Mouse (Mus musculus): ENCODE results near the gene Ttc23l. TPM values are rescaled to one million over a fixed set of nuclear protein-coding genes. Genes with fewer than 3 reads are reported as not detected.
"Not testable (repeated sequence)": the region's sequence is repeated elsewhere in the genome, so short reads cannot be mapped to it uniquely, and the experiment has no call there.

Gene Ttc23l
- polyA plus RNA-seq, 1 experiment from 2014 or later = not detected

DNA sequence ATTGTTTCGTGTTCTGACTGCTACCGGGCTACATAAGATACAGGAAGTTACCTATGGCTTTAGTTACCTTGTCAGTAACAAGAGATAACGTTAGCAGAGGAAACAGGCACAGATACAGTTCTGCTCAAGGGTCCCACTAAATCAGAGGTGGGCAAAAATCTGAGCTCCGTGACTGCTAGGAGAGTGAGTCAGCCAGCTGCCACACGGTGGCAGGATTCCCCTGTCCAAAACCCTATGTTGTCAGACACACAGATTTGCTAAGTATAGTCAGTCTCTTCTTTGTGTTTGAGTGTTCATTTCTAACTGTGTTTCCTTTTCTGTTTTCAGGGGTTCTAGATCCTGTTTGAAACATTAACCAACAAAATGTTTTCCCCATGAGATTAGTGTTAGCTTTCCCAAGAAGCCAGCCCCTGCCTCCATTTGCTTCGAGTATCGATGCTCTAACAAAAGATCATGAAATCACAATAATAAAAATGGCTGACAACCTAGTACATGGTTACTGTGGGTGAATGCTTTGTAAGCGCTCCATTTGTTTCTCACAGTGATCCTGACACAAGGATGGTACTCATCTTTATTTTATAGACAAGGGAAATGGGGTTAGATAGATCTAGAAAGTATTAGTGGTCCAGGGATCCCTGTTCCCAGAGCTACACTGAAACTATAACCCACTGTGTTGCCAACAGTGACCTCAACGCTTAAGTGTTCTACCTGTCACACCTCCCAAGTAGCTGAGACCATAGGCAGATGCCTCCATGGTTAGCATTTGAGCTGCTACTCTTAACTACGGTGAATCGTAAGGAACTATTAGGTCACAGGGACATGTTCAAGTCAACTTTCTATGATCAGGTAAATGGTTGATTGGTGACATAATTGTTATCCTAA lies 57.4 kb downstream of the Ttc23l start:
- Histone ChIP-seq H3K9ac (no peak overlapping the region), H3K9me3 (no peaks in the 10 kb centered on the region), H3K27ac (replicated peaks) (no peak overlapping the region), H3K4me3 (no peak overlapping the region), H3K4me1 (replicated peaks) (no peaks in the 10 kb centered on the region), H3K36me3 (peaks cover 4% of the 10 kb centered on the region; the same call in 1 of the 2 replicates), H3K27me3 (no peaks in the 10 kb centered on the region), H3K4me2 (no peak overlapping the region)
- peak; percentile 89 for ATAC-seq (ENCODE audit: low read depth)
- WGBS = 58% methylated on average over 11 of the region's 11 CpGs

DNA sequence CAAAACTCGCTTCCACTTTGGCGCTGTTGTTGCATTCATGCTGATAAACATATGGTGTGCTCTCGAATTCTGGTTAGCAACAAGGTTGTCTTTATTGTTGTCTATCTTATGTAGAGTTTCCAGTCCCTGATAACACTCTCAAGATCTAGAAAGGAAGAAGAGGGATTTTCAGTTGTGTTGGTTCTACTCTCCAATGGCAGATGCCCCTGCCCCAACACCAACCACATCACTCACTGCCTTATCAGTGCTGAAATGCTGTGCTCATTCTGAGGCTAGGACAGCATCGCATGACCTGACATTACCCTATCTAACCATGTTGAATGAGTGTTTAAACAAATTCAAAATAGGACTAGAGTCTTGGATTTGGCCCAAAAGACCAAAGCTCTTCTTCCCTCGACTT lies 58.4 kb downstream of the Ttc23l start:
- 83% methylated on average over 5 of the region's 5 CpGs for WGBS

DNA sequence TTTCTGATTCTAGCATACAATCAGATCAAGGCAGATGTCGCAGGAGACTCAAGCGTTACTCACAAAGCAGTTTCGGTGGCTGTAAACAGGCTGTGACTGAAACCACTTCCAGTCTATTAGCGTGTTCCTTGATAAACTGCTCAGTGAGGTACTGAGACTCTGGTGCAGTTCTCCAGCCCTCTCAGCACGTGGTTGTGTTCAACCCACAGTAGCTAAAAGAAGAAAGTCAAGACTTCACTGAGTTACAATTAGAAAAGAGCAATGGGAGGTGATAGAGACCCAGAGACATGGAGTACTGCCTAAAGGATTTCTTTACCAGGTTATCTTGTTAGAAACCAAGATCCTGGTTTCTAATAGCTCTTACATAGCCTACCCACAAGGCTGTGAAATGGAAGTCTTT lies 58.9 kb downstream of the Ttc23l start:
- ATAC-seq (ENCODE audit: low read depth) = no peak
- H3K4me2 ChIP-seq = no peak overlapping the region
- peaks cover 7% of the 10 kb centered on the region; the same call in 1 of the 2 replicates for H3K36me3 ChIP-seq
- no peaks in the 10 kb centered on the region for H3K27me3 ChIP-seq
- H3K9ac ChIP-seq = no peak overlapping the region
- 81% methylated on average over 5 of the region's 5 CpGs for WGBS
- no peaks in the 10 kb centered on the region for H3K4me1 ChIP-seq (replicated peaks)
- no peak overlapping the region for H3K27ac ChIP-seq (replicated peaks)
- no peak overlapping the region for H3K4me3 ChIP-seq
- no peaks in the 10 kb centered on the region for H3K9me3 ChIP-seq

More for the DNA sequence above, 58.4 kb downstream of the Ttc23l start:
- Histone ChIP-seq H3K27me3 (no peaks in the 10 kb centered on the region), H3K4me3 (no peak overlapping the region), H3K9me3 (no peaks in the 10 kb centered on the region), H3K4me2 (no peak overlapping the region), H3K4me1 (replicated peaks) (no peaks in the 10 kb centered on the region), H3K27ac (replicated peaks) (no peak overlapping the region), H3K36me3 (peaks cover 7% of the 10 kb centered on the region; the same call in 1 of the 2 replicates), H3K9ac (no peak overlapping the region)
- no peak for ATAC-seq (ENCODE audit: low read depth)

DNA sequence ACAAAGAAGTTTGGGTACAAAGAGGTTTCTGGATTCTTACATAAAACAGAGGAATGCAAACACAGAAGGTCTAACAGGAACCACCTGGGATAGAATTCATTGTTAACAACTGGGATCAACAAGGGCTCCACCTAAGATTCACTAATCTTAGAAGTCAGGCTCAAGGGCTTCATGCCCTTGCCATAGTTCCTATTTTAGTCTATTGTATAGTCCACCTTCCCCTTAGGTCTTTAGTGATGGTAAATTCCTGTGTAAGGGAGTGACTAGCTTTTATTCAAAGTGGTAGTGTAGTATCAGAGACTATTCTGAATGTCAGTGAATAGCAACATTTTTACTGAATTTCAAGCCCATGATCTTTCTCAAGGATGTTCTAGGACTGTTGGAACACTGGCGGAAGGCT lies 61.8 kb downstream of the Ttc23l start:
- not testable (repeated sequence) for H3K9ac ChIP-seq; ATAC-seq (ENCODE audit: low read depth); H3K4me3 ChIP-seq; H3K27ac ChIP-seq (replicated peaks); H3K4me2 ChIP-seq; H3K9me3 ChIP-seq; H3K27me3 ChIP-seq; H3K4me1 ChIP-seq (replicated peaks)
- WGBS = 100% methylated on average over 1 of the region's 1 CpGs
- peaks cover 31% of the 10 kb centered on the region for H3K36me3 ChIP-seq

DNA sequence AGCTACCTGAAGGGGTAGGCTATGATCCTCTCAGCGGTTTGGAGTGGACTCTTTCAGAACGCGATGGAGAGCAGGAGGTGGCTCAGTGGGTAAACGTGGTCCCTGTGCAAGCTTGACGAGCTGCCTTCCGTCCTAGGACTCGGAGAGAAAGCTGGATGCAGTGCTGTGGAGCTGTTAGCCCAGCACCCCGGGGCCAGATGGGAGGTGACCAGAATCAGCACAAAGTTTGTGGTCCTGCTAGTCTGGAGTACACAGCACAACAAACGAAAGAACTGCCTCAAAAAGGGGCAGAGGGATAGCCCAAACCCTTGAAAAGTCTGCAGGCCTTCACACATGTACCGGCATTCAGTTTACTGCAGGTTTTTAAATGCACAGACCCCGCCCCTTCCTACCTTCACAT lies 62.5 kb downstream of the Ttc23l start:
- Histone ChIP-seq H3K27me3 (no peaks in the 10 kb centered on the region), H3K9ac (no peak overlapping the region), H3K9me3 (no peaks in the 10 kb centered on the region), H3K27ac (replicated peaks) (no peak overlapping the region), H3K4me1 (replicated peaks) (no peaks in the 10 kb centered on the region), H3K4me2 (no peak overlapping the region), H3K36me3 (peaks cover 31% of the 10 kb centered on the region), H3K4me3 (no peak overlapping the region)
- WGBS = 94% methylated on average over 11 of the region's 11 CpGs
- no peak for ATAC-seq (ENCODE audit: low read depth)

DNA sequence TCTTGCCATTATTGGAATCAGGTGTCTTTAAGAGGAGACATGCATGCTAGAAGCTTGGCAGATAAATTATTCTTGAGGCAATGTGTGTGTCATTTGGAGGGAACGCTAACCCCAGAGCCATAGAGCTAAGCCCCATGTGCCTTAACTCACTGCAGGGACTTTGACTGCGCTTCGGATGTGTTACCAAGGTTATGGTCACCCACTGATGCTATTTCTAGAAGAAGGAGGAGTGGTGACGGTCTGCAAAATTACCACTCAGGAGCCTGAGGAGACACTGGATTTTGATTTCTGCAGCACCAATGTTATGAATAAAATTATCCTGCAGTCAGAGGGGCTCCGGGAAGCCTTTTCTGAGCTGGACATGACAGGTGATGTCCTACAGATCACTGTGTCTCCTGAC lies 68.4 kb downstream of the Ttc23l start:
- no peak overlapping the region for H3K27ac ChIP-seq (replicated peaks)
- peaks cover 14% of the 10 kb centered on the region for H3K4me1 ChIP-seq (replicated peaks)
- H3K9ac ChIP-seq = no peak overlapping the region
- WGBS = 86% methylated on average over 5 of the region's 5 CpGs
- no peak overlapping the region for H3K4me2 ChIP-seq
- no peaks in the 10 kb centered on the region for H3K9me3 ChIP-seq
- H3K4me3 ChIP-seq = no peak overlapping the region
- peaks cover 41% of the 10 kb centered on the region for H3K36me3 ChIP-seq
- H3K27me3 ChIP-seq = no peaks in the 10 kb centered on the region
- ATAC-seq (ENCODE audit: low read depth) = no peak

DNA sequence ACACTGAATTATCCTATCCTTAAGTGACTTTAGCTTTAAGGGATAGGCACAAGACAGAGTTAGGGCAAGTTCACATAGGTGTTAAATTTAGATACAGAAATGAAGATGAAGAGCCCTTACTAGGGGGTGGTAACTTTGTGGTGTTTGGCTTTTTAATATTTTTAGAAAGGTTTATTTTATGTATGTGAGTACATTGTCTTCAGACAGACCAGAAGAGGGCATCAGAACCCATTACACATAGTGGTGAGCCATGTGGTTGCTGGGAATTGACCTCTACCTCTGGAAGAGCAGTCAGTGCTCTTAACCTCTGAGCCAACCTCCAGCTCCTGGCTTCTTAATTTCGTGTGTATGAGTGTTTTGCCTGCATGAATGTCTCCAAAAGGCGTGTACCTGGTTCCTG lies 71.2 kb downstream of the Ttc23l start:
- Histone ChIP-seq H3K36me3 (peaks cover 30% of the 10 kb centered on the region), H3K4me3 (peak overlapping the region; percentile 83), H3K9ac (peak overlapping the region; percentile 81; the same call in 1 of the 2 replicates), H3K9me3 (no peaks in the 10 kb centered on the region), H3K4me2 (peak overlapping the region; percentile 86), H3K27ac (replicated peaks) (no peak overlapping the region), H3K27me3 (no peaks in the 10 kb centered on the region), H3K4me1 (replicated peaks) (peaks cover 25% of the 10 kb centered on the region)
- WGBS = 68% methylated on average over 2 of the region's 2 CpGs
- ATAC-seq (ENCODE audit: low read depth) = no peak

DNA sequence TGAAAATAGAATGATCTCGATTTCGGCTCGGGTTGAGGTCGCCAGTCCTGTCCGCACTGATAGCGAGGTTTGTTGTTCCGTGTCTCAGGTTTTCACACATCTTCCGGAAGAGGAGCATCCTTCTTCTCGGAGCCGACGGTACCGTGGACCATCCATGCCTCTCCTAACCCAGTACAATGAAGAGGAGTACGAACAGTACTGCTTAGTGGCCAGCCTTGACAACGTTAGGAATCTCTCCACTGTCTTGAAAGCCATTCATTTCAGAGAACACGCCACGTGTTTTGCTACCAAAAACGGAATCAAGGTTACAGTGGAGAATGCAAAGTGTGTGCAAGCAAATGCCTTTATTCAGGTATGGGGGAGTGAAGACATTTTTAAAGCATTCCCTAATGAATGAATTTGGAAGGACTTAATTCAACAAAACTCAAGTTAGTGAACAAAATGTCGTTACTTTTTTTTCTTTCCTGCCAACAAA lies 72.1 kb downstream of the Ttc23l start:
- no peaks in the 10 kb centered on the region for H3K9me3 ChIP-seq
- H3K27ac ChIP-seq (replicated peaks) = peak overlapping the region; percentile 83
- H3K4me1 ChIP-seq (replicated peaks) = peaks cover 25% of the 10 kb centered on the region
- peaks cover 31% of the 10 kb centered on the region for H3K36me3 ChIP-seq
- H3K9ac ChIP-seq = peak overlapping the region; percentile 81
- H3K27me3 ChIP-seq = no peaks in the 10 kb centered on the region
- H3K4me3 ChIP-seq = peak overlapping the region; percentile 83
- peak; percentile 77 for ATAC-seq (ENCODE audit: low read depth)
- 1% methylated on average over 18 of the region's 18 CpGs for WGBS
- H3K4me2 ChIP-seq = peak overlapping the region; percentile 86

DNA sequence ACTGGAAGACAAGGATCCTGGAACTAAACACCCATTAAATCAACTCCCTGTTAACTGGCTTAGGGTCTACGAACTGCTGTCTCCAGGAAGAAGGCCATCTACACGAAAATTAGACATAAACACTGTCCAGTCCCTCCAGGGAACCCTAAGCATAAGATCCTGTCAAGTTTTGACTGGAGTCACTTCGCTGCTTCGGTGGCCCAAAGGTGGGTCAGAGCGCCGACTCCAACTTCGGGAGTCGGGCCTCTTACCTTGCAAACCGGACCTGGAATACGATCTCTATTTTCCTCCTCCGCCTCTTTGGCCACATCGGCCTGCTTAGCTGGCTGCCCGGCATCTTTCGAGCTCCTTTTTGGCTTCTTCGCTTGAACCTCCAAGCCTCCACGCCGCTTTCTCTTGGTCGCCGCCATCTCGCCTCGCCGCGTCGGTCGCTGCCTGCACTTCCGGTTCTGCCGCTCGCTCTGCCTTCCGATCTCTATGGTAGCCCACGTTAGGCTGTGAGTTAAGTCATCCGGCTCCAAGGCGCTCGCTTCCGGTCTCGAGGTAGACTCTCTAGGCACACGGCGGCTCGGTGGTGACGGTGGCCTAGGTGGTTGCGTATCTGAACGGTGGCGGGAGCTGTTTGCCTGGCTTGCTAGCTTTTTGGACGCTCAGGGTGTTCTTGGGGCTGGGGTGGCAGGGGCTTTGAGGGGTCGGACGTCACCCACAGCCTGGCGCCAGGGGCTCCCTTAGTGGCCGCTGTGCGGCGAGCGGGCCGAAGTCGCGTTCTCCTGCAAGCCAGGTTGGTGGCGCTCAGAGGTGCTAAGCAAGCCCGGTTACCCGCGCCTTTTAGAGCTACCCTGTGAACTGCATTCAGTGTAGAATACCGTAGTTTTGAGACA lies 72.7 kb downstream of the Ttc23l start, which contains the start of the genes Brix1 and Rad1:
TSS of gene Brix1 (minus strand) at position 464 of the 881 bp plus-strand sequence.
TSS of gene Rad1 (plus strand) at position 535 of the 881 bp plus-strand sequence.
- Histone ChIP-seq H3K36me3 (peaks cover 34% of the 10 kb centered on the region), H3K9ac (peak within 1 kb of the TSS; percentile 86), H3K27ac (replicated peaks) (peak within 1 kb of the TSS; percentile 83), H3K27me3 (no peaks in the 10 kb centered on the region), H3K4me1 (replicated peaks) (peaks cover 25% of the 10 kb centered on the region), H3K4me2 (peak within 1 kb of the TSS; percentile 86), H3K9me3 (no peaks in the 10 kb centered on the region), H3K4me3 (peak within 1 kb of the TSS; percentile 83)
- peak; percentile 100 for ATAC-seq (ENCODE audit: low read depth)
- WGBS = under 1% methylated on average over 58 of the region's 58 CpGs

DNA sequence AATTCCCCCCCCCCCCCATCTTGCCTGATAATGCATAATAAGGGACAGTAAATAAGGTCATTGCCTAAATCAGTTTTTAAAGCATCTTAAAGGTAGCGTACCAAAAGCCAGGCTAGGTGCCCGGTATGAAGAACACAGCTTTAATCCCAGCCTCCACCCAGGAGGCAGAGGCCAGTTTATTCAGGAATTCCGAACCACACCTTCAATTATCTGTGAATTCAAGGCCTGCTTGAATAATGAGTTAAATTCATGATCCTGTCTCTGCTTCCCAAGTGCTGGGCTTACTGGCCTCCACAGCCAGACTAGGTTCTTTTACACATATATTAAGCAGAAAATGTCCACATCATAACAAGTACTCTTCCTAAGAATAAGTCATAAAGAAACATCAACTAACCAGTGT lies 87.5 kb downstream of the Ttc23l start:
- H3K27me3 ChIP-seq = no peaks in the 10 kb centered on the region
- ATAC-seq (ENCODE audit: low read depth) = peak; percentile 44
- 19% methylated on average over 3 of the region's 3 CpGs for WGBS

DNA sequence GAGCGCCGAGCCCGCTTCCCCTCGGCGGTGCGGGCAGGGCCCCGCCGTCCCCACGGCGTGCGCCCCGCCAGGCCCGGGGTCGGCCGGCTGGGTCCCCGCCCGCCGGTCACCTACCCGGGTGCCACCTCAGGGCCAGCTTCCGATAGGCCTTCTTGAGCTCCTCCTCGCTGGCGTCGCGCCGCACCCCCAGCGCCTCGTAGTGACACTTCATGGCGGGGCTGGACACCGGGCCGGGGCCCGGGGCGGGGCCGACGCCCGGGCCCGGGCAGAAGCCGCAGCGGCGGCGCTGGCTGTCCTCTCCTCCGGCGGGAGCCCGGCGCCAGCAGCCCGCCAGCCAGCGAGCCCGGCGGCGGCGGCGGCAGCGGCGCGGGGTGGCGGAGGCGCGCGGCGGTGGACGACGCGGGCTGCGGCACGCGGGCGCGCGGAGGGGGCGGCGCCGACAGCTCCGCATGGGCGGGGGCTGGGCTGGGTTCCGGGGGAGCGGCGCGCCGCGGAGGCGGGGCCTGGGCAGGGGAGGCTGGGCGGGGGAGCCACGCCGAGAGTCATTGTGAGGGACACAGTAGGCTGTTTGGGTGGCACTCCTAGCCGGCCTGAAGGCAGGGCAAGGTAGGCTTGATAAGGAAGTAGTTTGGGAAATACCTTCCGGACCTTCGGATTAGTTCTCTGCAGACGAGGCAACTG lies 88.2 kb downstream of the Ttc23l start, which contains the start of gene Dnajc21:
TSS of gene Dnajc21 (minus strand) at position 366 of the 681 bp plus-strand sequence.
- Histone ChIP-seq H3K4me1 (replicated peaks) (peaks cover 24% of the 10 kb centered on the region), H3K4me2 (peak within 1 kb of the TSS; percentile 88), H3K27ac (replicated peaks) (peak within 1 kb of the TSS; percentile 88), H3K4me3 (peak within 1 kb of the TSS; percentile 87), H3K27me3 (no peaks in the 10 kb centered on the region), H3K36me3 (peaks cover 2% of the 10 kb centered on the region), H3K9ac (peak within 1 kb of the TSS; percentile 91), H3K9me3 (no peaks in the 10 kb centered on the region)
- WGBS = under 1% methylated on average over 58 of the region's 87 CpGs
- ATAC-seq (ENCODE audit: low read depth) = peak; percentile 98

More for the DNA sequence above, 87.5 kb downstream of the Ttc23l start:
- H3K9me3 ChIP-seq = no peaks in the 10 kb centered on the region
- H3K4me1 ChIP-seq (replicated peaks) = peaks cover 24% of the 10 kb centered on the region
- H3K36me3 ChIP-seq = peaks cover 9% of the 10 kb centered on the region
- peak overlapping the region; percentile 91 for H3K9ac ChIP-seq
- H3K27ac ChIP-seq (replicated peaks) = no peak overlapping the region
- H3K4me2 ChIP-seq = peak overlapping the region; percentile 88
- peak overlapping the region; percentile 87 for H3K4me3 ChIP-seq

Data from neural tube, embryonic 13.5 days (tissue).